Mouse (Mus musculus) bone marrow, adult 2 months (tissue): ENCODE results near the gene Nbdy. TPM values are rescaled to one million over a fixed set of nuclear protein-coding genes. Genes with fewer than 3 reads are reported as not detected.
A peak's percentile ranks its signal among the peaks of the same experiment; 100 is the strongest.

ENCODE experiments used
- H3K27ac ChIP-seq: fragments of 200-500 bp; 2 replicates; pipeline ENCODE4 v1.5.1; 2012; ENCODE audit warnings: low read depth, mild to moderate bottlenecking, control low read depth, inconsistent platforms, low read length; ENCODE audit not compliant: control insufficient read depth, poor library complexity, insufficient read depth
- H3K4me1 ChIP-seq: fragments of 200-500 bp; 2 replicates; pipeline ENCODE4 v1.6.1; 2011; ENCODE audit warnings: low read length; ENCODE audit not compliant: control insufficient read depth, insufficient read depth
- H3K4me3 ChIP-seq: fragments of 200-500 bp; replicated peaks from 2 replicates; pipeline ENCODE3; 2011; ENCODE audit warnings: mild to moderate bottlenecking, low read depth, low read length, control low read depth; ENCODE audit not compliant: control insufficient read depth
- CTCF ChIP-seq: fragments of 200-500 bp; IDR thresholded peaks from 2 replicates; pipeline ENCODE4 v1.5.1; 2011; ENCODE audit warnings: low read length, control low read depth; ENCODE audit not compliant: control insufficient read depth, insufficient read depth
- POLR2A ChIP-seq: fragments of 200-500 bp; IDR thresholded peaks from 2 replicates; pipeline ENCODE4 v1.6.1; 2011; ENCODE audit warnings: low read depth, mild to moderate bottlenecking, control low read depth, low read length, borderline replicate concordance; ENCODE audit not compliant: control insufficient read depth
- WGBS: fragments of 180-500 bp; shearing (Covaris S2); methylation state at CpG from one replicate; pipeline ENCODE4 v1.1.7; 2018; 5-methylcytosine and 5-hydroxymethylcytosine counted together
- polyA plus RNA-seq: library from polyadenylated mRNA; stranded (reverse); fragments of >200 nt; gene quantifications from 2 replicates; pipeline ENCODE4 v1.2.4, GENCODE M21; 2011; ENCODE audit warnings: low replicate concordance; ENCODE audit not compliant: missing spikeins, insufficient read depth, insufficient read length

The Nbdy gene
- 6.3 and 18.9 TPM in 2 replicates for polyA plus RNA-seq

GRCm38 (mm10) chrX:153723110-153723916 lies at the start of gene Nbdy:
Gene Nbdy, plus strand, starts transcription at chrX:153723590.
- TF ChIP-seq CTCF (no peak), POLR2A (no peak)
- Histone ChIP-seq H3K27ac (0 out of 2 replicates have a peak within 1 kb of the TSS, but pooled peaks have one; percentile 4), H3K4me1 (no peaks in the 10 kb centered on the region; the same call in 1 of the 2 replicates), H3K4me3 (peak within 1 kb of the TSS; percentile 74)
- 8% methylated on average over 32 of the region's 32 CpGs for WGBS

- WGBS = 18% methylated on average over 11 of the region's 11 CpGs
- no peaks in the 10 kb centered on the region for H3K4me1 ChIP-seq
- TF ChIP-seq POLR2A (no peak), CTCF (no peak)
- H3K27ac ChIP-seq = no peak within 1 kb of the TSS
- peak within 1 kb of the TSS; percentile 62 for H3K4me3 ChIP-seq
These were observed 27.5 kb upstream of the Nbdy start, which contains the start of gene Kctd12b for GRCm38 (mm10) chrX:153695782-153696395. Gene Kctd12b, minus strand, starts transcription at chrX:153696391.

GRCm38 (mm10) chrX:153700463-153700862 lies 22.9 kb upstream of the Nbdy start:
- no peak overlapping the region for H3K27ac ChIP-seq
- 67% methylated on average over 3 of the region's 3 CpGs for WGBS
- no peak for TF ChIP-seq CTCF
- TF ChIP-seq POLR2A = no peak
- H3K4me1 ChIP-seq = no peaks in the 10 kb centered on the region
- no peak overlapping the region for H3K4me3 ChIP-seq

- no peak overlapping the region for H3K27ac ChIP-seq
- H3K4me3 ChIP-seq = no peak overlapping the region
- no peaks in the 10 kb centered on the region for H3K4me1 ChIP-seq
- WGBS = 24% methylated on average over 4 of the region's 4 CpGs
- TF ChIP-seq POLR2A = no peak
- TF ChIP-seq CTCF = no peak
These were observed 15.7 kb upstream of the Nbdy start for GRCm38 (mm10) chrX:153707735-153708134.

GRCm38 (mm10) chrX:153716716-153717115 lies 6.7 kb upstream of the Nbdy start:
- TF ChIP-seq POLR2A = no peak
- no peak for TF ChIP-seq CTCF
- H3K4me3 ChIP-seq = no peak overlapping the region
- H3K4me1 ChIP-seq = no peaks in the 10 kb centered on the region
- no peak overlapping the region for H3K27ac ChIP-seq
- WGBS = 56% methylated on average over 2 of the region's 2 CpGs

GRCm38 (mm10) chrX:153719602-153720001 lies 3.8 kb upstream of the Nbdy start:
- H3K4me1 ChIP-seq = no peaks in the 10 kb centered on the region; the same call in 1 of the 2 replicates
- H3K27ac ChIP-seq = no peak overlapping the region
- H3K4me3 ChIP-seq = no peak overlapping the region
- WGBS = 46% methylated on average over 4 of the region's 4 CpGs
- TF ChIP-seq POLR2A (no peak), CTCF (0 out of 2 replicates have a peak, but pooled peaks have one; percentile 9)

- H3K27ac ChIP-seq = no peak overlapping the region
- no peak overlapping the region for H3K4me3 ChIP-seq
- H3K4me1 ChIP-seq = no peaks in the 10 kb centered on the region; the same call in 1 of the 2 replicates
- 68% methylated on average over 3 of the region's 3 CpGs for WGBS
- TF ChIP-seq CTCF (no peak), POLR2A (no peak)
These were observed 1.0 kb downstream of the Nbdy start for GRCm38 (mm10) chrX:153724400-153724799.

GRCm38 (mm10) chrX:153735697-153736096 lies 12.3 kb downstream of the Nbdy start:
- WGBS = 80% methylated on average over 4 of the region's 4 CpGs
- Histone ChIP-seq H3K4me1 (no peaks in the 10 kb centered on the region), H3K27ac (no peak overlapping the region), H3K4me3 (no peak overlapping the region)
- TF ChIP-seq POLR2A (no peak), CTCF (no peak)
